Mouse (Mus musculus): ENCODE data around the gene Trim42. TPM values are rescaled to one million over a fixed set of nuclear protein-coding genes. Genes with fewer than 3 reads are reported as not detected.

Trim42 gene
- total and polyA plus RNA-seq, 2 experiments from 2014 or later: not detected

DNA sequence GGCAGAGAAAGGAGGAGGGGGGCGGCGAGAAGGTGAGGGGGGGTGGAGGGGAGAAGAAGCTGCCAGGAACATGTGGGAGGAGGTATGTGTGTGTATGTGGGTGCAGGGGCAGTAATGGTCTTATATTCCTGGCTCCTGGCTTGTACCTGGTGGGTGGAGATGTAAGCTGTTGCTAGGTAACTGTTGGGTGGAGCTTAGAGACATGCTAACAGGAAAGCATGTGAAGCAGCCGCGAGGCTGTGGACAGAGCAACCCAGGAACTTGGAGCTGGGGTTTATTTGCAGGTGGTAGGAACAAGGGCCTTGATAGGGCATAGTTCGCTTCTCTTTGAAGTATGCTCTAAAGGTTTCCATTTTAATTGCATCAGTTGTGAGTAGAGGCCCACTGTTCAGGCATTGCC, 28.0 kb downstream of the Trim42 start:
- no peak overlapping the region for H3K27ac ChIP-seq (ENCODE audit: low read depth)
- no peaks in the 10 kb centered on the region for H3K4me1 ChIP-seq (ENCODE audit: control insufficient read depth, insufficient read depth)
- no peak for TF ChIP-seq EP300 (IDR thresholded peaks at IDR 0.05; ENCODE audit: low read depth)
- TF ChIP-seq CTCF (IDR thresholded peaks at IDR 0.05; ENCODE audit: low read depth): no peak
- no peak overlapping the region for H3K4me2 ChIP-seq (ENCODE audit: low read depth, low read length)
- no peak overlapping the region for H3K9ac ChIP-seq (replicated peaks; ENCODE audit: low read depth, low read length)
- WGBS: 62% methylated on average over 5 of the region's 5 CpGs
- H3K4me3 ChIP-seq (ENCODE audit: low read depth, low read length): no peak overlapping the region
- H3K36me3 ChIP-seq (replicated peaks; ENCODE audit: control insufficient read depth, insufficient read depth, low read length): no peaks in the 10 kb centered on the region
- no peaks in the 10 kb centered on the region for H3K27me3 ChIP-seq (ENCODE audit: control insufficient read depth, insufficient read depth, low read length)
- no peak for ATAC-seq (ENCODE audit: insufficient read depth, low read depth)
- no peaks in the 10 kb centered on the region for H3K9me3 ChIP-seq (replicated peaks; ENCODE audit: control insufficient read depth, low read length)
- DNase-seq (ENCODE audit: low spot score): no peak

DNA sequence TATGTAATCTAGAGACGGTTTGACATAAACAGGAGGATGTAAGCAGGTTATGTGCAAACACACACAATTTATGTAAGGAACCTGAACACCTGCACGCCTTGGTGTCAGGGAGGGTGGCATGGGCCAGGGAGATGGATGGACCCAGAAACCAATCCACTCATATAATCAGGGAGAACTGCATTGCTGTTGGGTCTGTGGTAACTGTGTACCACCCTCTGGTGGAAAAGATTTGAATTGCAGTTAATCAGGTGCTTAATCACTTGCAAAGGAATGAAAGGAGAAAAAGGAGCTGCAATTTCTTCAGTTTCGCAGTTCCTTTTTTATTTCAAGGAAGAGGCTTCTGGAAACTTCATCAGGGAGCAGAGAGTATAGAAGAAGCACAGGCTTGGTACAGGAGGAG, 46.9 kb downstream of the Trim42 start:
- H3K9me3 ChIP-seq (replicated peaks; ENCODE audit: control insufficient read depth, low read length): no peaks in the 10 kb centered on the region
- WGBS: 68% methylated on average over 3 of the region's 3 CpGs
- DNase-seq (ENCODE audit: low spot score): peak; percentile 17

DNA sequence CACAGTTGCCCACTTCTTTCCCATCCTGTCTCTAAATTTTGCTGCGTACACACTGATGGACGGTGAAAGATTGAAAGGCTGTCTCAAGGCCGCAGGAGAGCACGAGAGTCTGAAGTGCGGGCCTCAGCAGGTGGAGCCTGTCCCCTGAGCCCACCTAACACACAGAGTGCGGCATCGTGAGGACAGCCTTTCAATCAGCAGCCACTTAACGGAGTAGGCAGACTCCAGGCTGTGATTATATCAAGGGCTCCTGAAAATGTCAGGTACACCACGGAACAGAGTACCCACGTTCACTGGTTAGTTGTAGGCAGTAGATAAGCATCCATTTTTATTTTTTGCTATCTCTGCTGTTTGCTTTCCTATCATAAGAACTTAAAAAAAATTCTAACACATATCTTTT, 47.6 kb downstream of the Trim42 start:
- 47% methylated on average over 10 of the region's 10 CpGs for WGBS
- no peaks in the 10 kb centered on the region for H3K9me3 ChIP-seq (replicated peaks; ENCODE audit: control insufficient read depth, low read length)
- no peak for ATAC-seq (ENCODE audit: insufficient read depth, low read depth)

More for the DNA sequence above, 46.9 kb downstream of the Trim42 start:
- TF ChIP-seq EP300 (IDR thresholded peaks at IDR 0.05; ENCODE audit: low read depth) (no peak), CTCF (IDR thresholded peaks at IDR 0.05; ENCODE audit: low read depth) (peak; percentile 75)
- Histone ChIP-seq H3K27me3 (ENCODE audit: control insufficient read depth, insufficient read depth, low read length) (no peaks in the 10 kb centered on the region), H3K9ac (replicated peaks; ENCODE audit: low read depth, low read length) (no peak overlapping the region), H3K36me3 (replicated peaks; ENCODE audit: control insufficient read depth, insufficient read depth, low read length) (no peaks in the 10 kb centered on the region), H3K4me3 (ENCODE audit: low read depth, low read length) (no peak overlapping the region), H3K4me2 (ENCODE audit: low read depth, low read length) (no peak overlapping the region), H3K4me1 (ENCODE audit: control insufficient read depth, insufficient read depth) (no peaks in the 10 kb centered on the region), H3K27ac (ENCODE audit: low read depth) (no peak overlapping the region)
- ATAC-seq (ENCODE audit: insufficient read depth, low read depth): no peak

DNA sequence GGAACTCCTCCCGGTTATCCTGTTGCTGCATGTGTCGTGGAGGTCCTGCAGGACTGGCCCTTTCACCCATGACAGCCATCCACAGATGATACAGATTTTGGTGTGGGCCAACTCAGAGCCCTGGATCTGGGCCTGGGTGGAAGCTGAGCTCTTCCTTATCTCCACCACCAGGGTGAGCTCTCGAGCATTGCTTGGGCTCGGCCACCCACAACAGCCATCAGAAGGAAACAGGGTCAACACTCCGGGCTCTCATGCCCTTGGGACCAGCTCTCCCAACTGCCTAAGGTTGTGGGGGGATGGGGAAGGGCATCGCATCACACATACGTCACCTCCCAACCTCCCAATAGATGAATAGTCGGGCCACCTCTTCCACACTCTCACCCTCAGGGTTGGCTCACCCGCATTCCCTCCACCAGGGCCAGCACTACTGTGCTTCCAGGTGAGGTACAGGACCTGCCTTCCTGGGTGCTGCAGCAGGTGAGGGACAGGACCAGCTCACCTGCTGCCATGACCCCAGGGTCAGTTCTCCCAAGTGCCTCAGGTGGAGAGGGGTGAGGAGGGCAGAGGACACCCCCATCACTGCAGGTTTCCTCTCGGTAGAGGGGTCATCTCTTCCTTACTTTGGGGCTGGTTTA, 54.2 kb downstream of the Trim42 start:
- TF ChIP-seq EP300 (IDR thresholded peaks at IDR 0.05; ENCODE audit: low read depth) (no peak), CTCF (IDR thresholded peaks at IDR 0.05; ENCODE audit: low read depth) (peak; percentile 35)
- ATAC-seq (ENCODE audit: insufficient read depth, low read depth) (0 out of 2 replicates have a peak, but pooled peaks have one; percentile 14), DNase-seq (ENCODE audit: low spot score) (no peak)
- no peak overlapping the region for H3K4me2 ChIP-seq (ENCODE audit: low read depth, low read length)
- peaks cover 9% of the 10 kb centered on the region; the same call in 1 of the 2 replicates for H3K4me1 ChIP-seq (ENCODE audit: control insufficient read depth, insufficient read depth)
- WGBS: 72% methylated on average over 10 of the region's 10 CpGs
- no peak overlapping the region for H3K9ac ChIP-seq (replicated peaks; ENCODE audit: low read depth, low read length)
- no peak overlapping the region for H3K27ac ChIP-seq (ENCODE audit: low read depth)
- H3K27me3 ChIP-seq (ENCODE audit: control insufficient read depth, insufficient read depth, low read length): no peaks in the 10 kb centered on the region
- no peaks in the 10 kb centered on the region for H3K9me3 ChIP-seq (replicated peaks; ENCODE audit: control insufficient read depth, low read length)
- no peaks in the 10 kb centered on the region for H3K36me3 ChIP-seq (replicated peaks; ENCODE audit: control insufficient read depth, insufficient read depth, low read length)
- H3K4me3 ChIP-seq (ENCODE audit: low read depth, low read length): no peak overlapping the region

More for the DNA sequence above, 47.6 kb downstream of the Trim42 start:
- no peaks in the 10 kb centered on the region for H3K27me3 ChIP-seq (ENCODE audit: control insufficient read depth, insufficient read depth, low read length)
- no peaks in the 10 kb centered on the region for H3K4me1 ChIP-seq (ENCODE audit: control insufficient read depth, insufficient read depth)
- DNase-seq (ENCODE audit: low spot score): no peak
- H3K9ac ChIP-seq (replicated peaks; ENCODE audit: low read depth, low read length): no peak overlapping the region
- H3K4me2 ChIP-seq (ENCODE audit: low read depth, low read length): no peak overlapping the region
- TF ChIP-seq CTCF (IDR thresholded peaks at IDR 0.05; ENCODE audit: low read depth) (no peak), EP300 (IDR thresholded peaks at IDR 0.05; ENCODE audit: low read depth) (no peak)
- no peaks in the 10 kb centered on the region for H3K36me3 ChIP-seq (replicated peaks; ENCODE audit: control insufficient read depth, insufficient read depth, low read length)
- no peak overlapping the region for H3K27ac ChIP-seq (ENCODE audit: low read depth)
- no peak overlapping the region for H3K4me3 ChIP-seq (ENCODE audit: low read depth, low read length)

DNA sequence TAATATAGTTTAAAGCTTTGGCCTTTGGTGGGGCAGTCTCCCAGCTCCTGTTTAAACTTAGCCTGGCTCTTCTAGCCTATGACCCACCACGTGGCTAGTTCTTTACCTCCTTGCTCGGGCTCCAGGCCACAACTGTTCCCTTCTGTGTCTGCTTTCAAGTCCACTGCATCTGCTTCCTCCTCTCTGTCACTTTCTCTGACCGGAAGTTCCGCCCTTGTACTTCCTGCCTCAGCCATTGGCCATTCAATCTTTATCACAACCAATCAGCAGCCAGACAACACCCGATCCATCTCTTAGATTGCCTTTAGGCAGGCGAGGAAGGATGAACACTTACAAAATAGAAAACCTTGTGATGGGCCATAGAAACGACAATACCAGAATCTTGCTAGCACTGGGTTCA, 58.1 kb downstream of the Trim42 start:
- Histone ChIP-seq H3K27me3 (ENCODE audit: control insufficient read depth, insufficient read depth, low read length) (no peaks in the 10 kb centered on the region), H3K9me3 (replicated peaks; ENCODE audit: control insufficient read depth, low read length) (no peaks in the 10 kb centered on the region)
- no peak for ATAC-seq (ENCODE audit: insufficient read depth, low read depth)

More for the DNA sequence above, 58.1 kb downstream of the Trim42 start:
- no peak for DNase-seq (ENCODE audit: low spot score)
- no peaks in the 10 kb centered on the region for H3K36me3 ChIP-seq (replicated peaks; ENCODE audit: control insufficient read depth, insufficient read depth, low read length)
- no peak overlapping the region for H3K9ac ChIP-seq (replicated peaks; ENCODE audit: low read depth, low read length)
- H3K27ac ChIP-seq (ENCODE audit: low read depth): no peak overlapping the region
- H3K4me2 ChIP-seq (ENCODE audit: low read depth, low read length): no peak overlapping the region
- WGBS: 76% methylated on average over 7 of the region's 7 CpGs
- no peak overlapping the region for H3K4me3 ChIP-seq (ENCODE audit: low read depth, low read length)
- H3K4me1 ChIP-seq (ENCODE audit: control insufficient read depth, insufficient read depth): peaks cover 9% of the 10 kb centered on the region; the same call in 1 of the 2 replicates
- no peak for TF ChIP-seq CTCF (IDR thresholded peaks at IDR 0.05; ENCODE audit: low read depth)
- no peak for TF ChIP-seq EP300 (IDR thresholded peaks at IDR 0.05; ENCODE audit: low read depth)

Measured in heart, postnatal 0 days (tissue).